Mouse (Mus musculus) forebrain, embryonic 14.5 days (tissue): ENCODE results near the gene Rab42. TPM values are rescaled to one million over a fixed set of nuclear protein-coding genes. Genes with fewer than 3 reads are reported as not detected.
"Not testable (repeated sequence)": the region's sequence is repeated elsewhere in the genome, so short reads cannot be mapped to it uniquely, and the experiment has no call there.

ENCODE experiments used
- ATAC-seq: fragments of 200-750 bp; cut with Nextera tagmentation; 2 replicates; pipeline ENCODE4 v1.8.0; 2017; ENCODE audit warnings: mild to moderate bottlenecking, moderate library complexity
- DNase-seq: peaks from one replicate; pipeline ENCODE4 v3.0.0-alpha.2; 2015; ENCODE audit warnings: low spot score
- H3K27ac ChIP-seq: fragments of 300-500 bp; sonication (generic); 2 replicates; pipeline ENCODE4 v1.5.1; 2014; ENCODE audit warnings: low read depth, mild to moderate bottlenecking, control low read depth, low read length, moderate library complexity
- H3K27me3 ChIP-seq: fragments of 300-500 bp; sonication (generic); replicated peaks from 2 replicates; pipeline ENCODE4 v1.6.1; 2014; ENCODE audit warnings: low read length, control low read depth, mixed read lengths; ENCODE audit not compliant: control insufficient read depth, insufficient read depth
- H3K36me3 ChIP-seq: fragments of 300-500 bp; sonication (generic); 2 replicates; pipeline ENCODE4 v1.6.1; 2014; ENCODE audit warnings: low read length, control low read depth; ENCODE audit not compliant: control insufficient read depth, insufficient read depth
- H3K4me1 ChIP-seq: fragments of 300-500 bp; sonication (generic); 2 replicates; pipeline ENCODE4 v1.6.1; 2014; ENCODE audit warnings: antibody characterized with exemption, low read length, control low read depth; ENCODE audit not compliant: control insufficient read depth, insufficient read depth
- H3K4me2 ChIP-seq: fragments of 300-500 bp; sonication (generic); 2 replicates; pipeline ENCODE4 v1.6.1; 2014; ENCODE audit warnings: mild to moderate bottlenecking, control low read depth, low read length
- H3K4me3 ChIP-seq: fragments of 300-500 bp; sonication (generic); 2 replicates; pipeline ENCODE4 v1.5.1; 2014; ENCODE audit warnings: low read depth, low read length, control low read depth
- H3K9ac ChIP-seq: fragments of 300-500 bp; sonication (generic); 2 replicates; pipeline ENCODE4 v1.6.1; 2014; ENCODE audit warnings: mild to moderate bottlenecking, low read length, control low read depth, moderate library complexity
- H3K9me3 ChIP-seq: fragments of 300-500 bp; sonication (generic); replicated peaks from 2 replicates; pipeline ENCODE4 v1.6.1; 2016; ENCODE audit warnings: low read length, control low read depth, mixed read lengths; ENCODE audit not compliant: control insufficient read depth
- whole genome bisulfite sequencing: fragments of 180-500 bp; shearing (Covaris S2); extraction: QIAGEN DNeasy Blood & Tissue Kit; methylation state at CpG from one replicate; pipeline ENCODE4 v1.1.7; 2014; 5-methylcytosine and 5-hydroxymethylcytosine counted together
- polyA plus RNA-seq: library from polyadenylated mRNA; unstranded; fragments of >200 nt; fragmentation: Nextera tagmentation; extraction: Ambion mirVana; gene quantifications from 2 replicates; pipeline ENCODE4 v1.2.1, GENCODE M21; 2014

The Rab42 gene
- polyA plus RNA-seq, 1 experiment from 2014 or later, result 0.79 TPM

DNA sequence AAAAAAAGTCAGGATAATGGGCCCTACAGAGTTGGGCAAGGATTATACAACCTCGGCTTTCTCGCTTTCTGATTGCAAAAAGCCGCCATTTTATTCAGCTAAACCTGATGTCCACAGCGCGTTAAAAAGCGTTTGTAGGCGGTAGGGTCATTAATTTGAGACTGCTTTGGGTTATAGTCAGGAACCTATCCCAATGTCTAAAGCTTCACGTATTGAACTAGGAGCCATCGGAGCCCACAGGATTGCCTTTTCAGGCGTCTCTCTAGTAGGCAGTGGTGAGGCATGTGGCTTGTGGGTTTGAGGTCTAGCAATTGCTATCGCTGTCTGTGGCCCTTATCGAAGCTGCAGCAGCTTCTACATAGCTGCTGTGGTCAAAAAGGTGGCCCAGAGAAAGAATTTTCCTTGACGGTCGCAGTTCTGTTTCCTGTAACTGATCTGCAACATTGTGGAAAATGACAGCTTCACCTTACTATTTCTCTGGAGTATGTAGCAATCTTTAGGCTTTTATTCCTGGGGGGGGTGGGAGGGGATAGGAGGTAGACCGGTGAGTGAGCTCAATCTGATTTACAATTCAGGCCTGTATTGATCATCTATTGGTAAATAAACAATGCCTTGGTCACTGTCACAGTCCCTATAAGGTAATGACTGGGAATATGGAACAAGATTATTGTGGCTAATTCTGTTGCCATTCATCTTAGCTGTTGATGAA, 6.1 kb upstream of the Rab42 start:
- Histone ChIP-seq H3K9ac (peak overlapping the region; percentile 97), H3K4me1 (peaks cover 7% of the 10 kb centered on the region), H3K36me3 (peaks cover 42% of the 10 kb centered on the region), H3K4me3 (peak overlapping the region; percentile 77), H3K27ac (peak overlapping the region; percentile 92), H3K9me3 (no peaks in the 10 kb centered on the region), H3K4me2 (peak overlapping the region; percentile 75), H3K27me3 (no peaks in the 10 kb centered on the region)
- ATAC-seq (no peak), DNase-seq (peak; percentile 45)
- WGBS, result 1% methylated on average over 15 of the region's 15 CpGs

DNA sequence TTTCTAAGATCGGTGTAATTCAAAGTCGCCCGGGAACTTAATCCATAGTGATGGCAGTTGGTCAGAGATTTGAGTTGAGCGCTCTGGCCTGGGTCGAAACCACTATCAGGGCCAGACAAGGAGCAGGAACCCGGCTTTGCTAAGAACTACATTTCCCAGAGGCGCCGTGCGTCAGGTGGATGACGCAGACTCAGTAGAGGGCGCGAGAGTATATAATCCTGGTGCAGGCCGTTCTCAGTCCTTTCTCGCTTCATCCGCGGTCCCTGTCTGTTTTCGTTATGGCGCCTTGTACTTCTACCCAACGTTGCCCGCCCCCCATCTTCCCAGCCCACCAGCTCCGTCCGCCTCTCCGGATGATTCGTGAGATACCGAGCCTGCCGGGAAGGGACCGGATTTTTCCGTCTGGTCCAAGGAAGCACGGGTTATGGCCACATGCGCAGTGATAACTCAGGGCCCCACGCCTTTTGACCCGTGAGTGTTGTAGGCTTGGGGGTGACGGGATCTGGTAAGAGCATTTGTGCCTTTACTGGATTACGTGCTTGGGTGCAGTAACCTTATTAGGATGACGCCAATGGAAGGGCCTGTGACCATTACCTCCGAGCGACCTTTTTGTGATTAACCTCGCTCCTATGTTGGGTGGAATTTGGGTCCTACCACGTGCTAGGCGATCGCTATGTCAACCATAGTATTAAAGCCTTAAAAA, 5.4 kb upstream of the Rab42 start:
- H3K4me2 ChIP-seq, result peak overlapping the region; percentile 75
- ATAC-seq (peak; percentile 95), DNase-seq (peak; percentile 97)
- H3K4me1 ChIP-seq, result peaks cover 7% of the 10 kb centered on the region
- peak overlapping the region; percentile 77 for H3K4me3 ChIP-seq
- no peaks in the 10 kb centered on the region for H3K9me3 ChIP-seq
- H3K27ac ChIP-seq, result peak overlapping the region; percentile 92
- H3K9ac ChIP-seq, result peak overlapping the region; percentile 97
- WGBS, result 1% methylated on average over 41 of the region's 41 CpGs
- H3K36me3 ChIP-seq, result peaks cover 35% of the 10 kb centered on the region
- no peaks in the 10 kb centered on the region for H3K27me3 ChIP-seq

DNA sequence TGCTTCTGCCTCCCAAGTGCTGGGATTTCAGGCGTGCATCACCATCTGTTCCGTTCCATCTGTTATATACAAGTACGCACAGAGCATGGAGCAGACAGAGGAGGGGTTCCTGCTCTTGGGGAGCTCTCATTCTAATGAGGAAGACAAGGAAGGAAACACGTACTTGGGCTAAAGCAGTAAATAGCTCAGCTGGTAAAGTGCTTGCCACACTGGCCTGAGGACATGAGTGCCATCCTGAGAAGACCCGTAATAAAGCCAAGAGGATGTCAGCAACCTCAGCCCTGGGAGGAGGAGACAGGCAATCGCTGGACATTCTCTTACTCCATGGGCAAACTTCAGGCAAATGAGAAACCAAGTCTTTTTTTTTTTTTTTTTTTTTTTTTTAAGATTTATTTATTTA, 2.8 kb upstream of the Rab42 start:
- WGBS, result 76% methylated on average over 6 of the region's 6 CpGs
- Histone ChIP-seq H3K27ac (no peak overlapping the region), H3K9ac (no peak overlapping the region), H3K4me2 (no peak overlapping the region), H3K9me3 (no peaks in the 10 kb centered on the region), H3K27me3 (no peaks in the 10 kb centered on the region), H3K36me3 (peaks cover 13% of the 10 kb centered on the region), H3K4me3 (no peak overlapping the region), H3K4me1 (peaks cover 7% of the 10 kb centered on the region)
- DNase-seq (no peak), ATAC-seq (no peak)

DNA sequence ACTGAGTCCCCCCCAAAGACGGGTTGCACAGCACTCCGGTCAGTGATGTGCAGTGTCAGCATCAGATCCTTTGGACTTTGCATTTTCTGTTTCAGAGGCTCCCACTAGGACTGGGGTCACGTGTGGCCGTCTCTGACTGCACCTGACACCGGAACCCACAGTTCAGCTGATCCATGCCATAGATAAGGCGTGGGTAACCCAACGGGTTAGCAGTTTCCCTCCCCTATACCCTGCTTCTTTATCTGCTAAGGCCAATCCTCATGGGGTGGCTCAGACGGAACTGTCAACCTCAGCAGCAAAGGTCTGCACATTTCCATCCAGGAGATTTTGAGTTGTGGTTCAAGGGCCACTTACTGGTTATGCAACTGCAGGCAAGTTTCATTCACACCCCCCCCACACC, 2.1 kb upstream of the Rab42 start:
- Histone ChIP-seq H3K27me3 (no peaks in the 10 kb centered on the region), H3K4me2 (no peak overlapping the region), H3K9ac (no peak overlapping the region), H3K36me3 (peaks cover 6% of the 10 kb centered on the region), H3K4me3 (no peak overlapping the region), H3K4me1 (peaks cover 6% of the 10 kb centered on the region), H3K9me3 (no peaks in the 10 kb centered on the region), H3K27ac (no peak overlapping the region)
- no peak for ATAC-seq
- DNase-seq, result no peak
- 88% methylated on average over 8 of the region's 8 CpGs for WGBS

DNA sequence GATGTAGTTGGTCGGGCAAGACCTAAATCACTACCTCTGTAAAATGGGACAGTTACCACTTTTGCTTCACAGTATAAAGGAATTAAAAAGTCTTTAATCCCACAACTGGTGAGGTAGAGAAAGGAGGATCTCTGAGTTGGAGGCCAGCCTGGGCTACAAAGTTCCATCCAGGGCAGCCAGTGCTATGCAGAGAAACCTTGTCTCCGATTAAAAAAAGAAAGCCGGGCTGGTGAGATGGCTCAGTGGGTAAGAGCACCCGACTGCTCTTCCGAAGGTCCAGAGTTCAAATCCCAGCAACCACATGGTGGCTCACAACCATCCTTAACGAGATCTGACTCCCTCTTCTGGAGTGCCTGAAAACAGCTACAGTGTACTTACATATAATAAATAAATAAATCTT, 299 bp upstream of the Rab42 start:
- H3K27ac ChIP-seq, H3K27me3 ChIP-seq, H3K36me3 ChIP-seq, ATAC-seq, H3K4me1 ChIP-seq, H3K9me3 ChIP-seq, DNase-seq: not testable (repeated sequence)
- H3K9ac ChIP-seq, result 0 out of 2 replicates have a peak overlapping the region, but pooled peaks have one; percentile 52
- peak overlapping the region; percentile 60 for H3K4me2 ChIP-seq
- 48% methylated on average over 6 of the region's 6 CpGs for WGBS
- H3K4me3 ChIP-seq, result peak overlapping the region; percentile 32

DNA sequence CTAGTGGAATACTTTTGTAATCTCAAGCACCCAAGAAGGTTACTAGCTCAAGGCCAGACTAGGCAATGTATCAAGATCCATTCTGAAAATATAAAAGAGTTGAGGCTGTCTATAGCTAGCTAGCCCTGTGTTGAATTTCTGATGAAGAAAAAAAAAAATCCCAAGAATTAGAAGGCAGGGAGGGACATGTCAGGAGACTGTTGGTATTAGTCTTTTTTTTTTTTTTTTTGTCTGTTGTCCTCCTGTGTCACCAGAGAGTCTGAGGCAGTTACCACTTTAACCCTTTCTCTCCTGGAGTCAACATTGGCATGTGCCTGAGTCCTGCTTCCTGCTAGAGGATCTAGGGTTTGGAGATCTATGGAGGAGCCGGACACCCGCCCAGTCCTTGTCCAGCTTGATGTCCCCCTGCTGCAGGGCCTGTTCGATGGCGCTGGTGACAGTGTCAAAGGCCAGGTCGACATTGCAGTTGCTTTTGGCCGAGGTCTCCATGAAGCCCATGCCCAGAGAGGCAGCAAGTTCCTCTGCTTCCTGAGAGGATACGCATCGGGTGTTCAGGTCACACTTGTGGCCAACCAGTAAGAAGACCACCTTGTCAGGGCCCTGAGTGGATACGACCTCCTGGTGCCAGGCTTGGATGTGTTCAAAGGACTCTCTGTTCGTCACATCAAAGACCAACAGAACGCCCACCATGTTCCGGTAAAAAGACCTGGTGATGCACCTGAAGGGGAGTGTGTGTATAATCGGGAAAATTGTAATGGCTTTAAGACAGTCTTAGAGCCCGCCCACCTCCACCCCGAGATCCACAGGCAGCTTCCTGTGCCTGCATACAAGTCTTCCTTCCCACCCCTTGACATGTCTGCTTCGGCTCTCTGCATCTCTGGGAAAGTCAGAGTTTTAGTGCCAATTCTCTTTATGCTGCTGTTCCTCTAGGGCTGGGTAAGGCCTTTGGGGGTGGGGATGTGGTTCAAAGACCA, 933 bp downstream of the Rab42 start:
- no peak for ATAC-seq
- Histone ChIP-seq H3K4me1 (no peaks in the 10 kb centered on the region), H3K4me2 (peak overlapping the region; percentile 60; the same call in 1 of the 2 replicates), H3K9ac (peak overlapping the region; percentile 52; the same call in 1 of the 2 replicates), H3K27me3 (no peaks in the 10 kb centered on the region), H3K36me3 (no peaks in the 10 kb centered on the region), H3K9me3 (no peaks in the 10 kb centered on the region), H3K27ac (no peak overlapping the region), H3K4me3 (peak overlapping the region; percentile 32; the same call in 1 of the 2 replicates)
- no peak for DNase-seq
- WGBS, result 63% methylated on average over 16 of the region's 16 CpGs

DNA sequence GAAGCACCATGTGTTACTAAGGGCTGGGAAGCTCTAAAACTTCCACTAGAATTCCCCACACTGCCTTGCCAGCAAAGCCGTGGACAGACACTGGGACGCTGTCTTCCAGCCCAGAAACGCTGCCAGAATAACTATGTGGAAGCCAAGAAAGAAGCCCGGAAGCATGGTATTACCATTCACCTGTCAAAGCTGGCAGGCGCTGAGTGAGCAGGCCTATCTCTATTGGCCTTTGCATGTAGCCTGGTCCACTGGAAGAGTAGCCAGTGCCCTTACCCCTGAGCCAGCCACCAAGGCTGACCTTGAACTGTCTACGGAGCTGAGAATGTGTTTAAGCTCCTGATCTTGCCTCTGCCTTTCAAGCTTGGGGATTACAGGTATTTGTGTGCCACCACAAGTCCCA, 1.7 kb downstream of the Rab42 start:
- H3K27ac ChIP-seq, result no peak overlapping the region

DNA sequence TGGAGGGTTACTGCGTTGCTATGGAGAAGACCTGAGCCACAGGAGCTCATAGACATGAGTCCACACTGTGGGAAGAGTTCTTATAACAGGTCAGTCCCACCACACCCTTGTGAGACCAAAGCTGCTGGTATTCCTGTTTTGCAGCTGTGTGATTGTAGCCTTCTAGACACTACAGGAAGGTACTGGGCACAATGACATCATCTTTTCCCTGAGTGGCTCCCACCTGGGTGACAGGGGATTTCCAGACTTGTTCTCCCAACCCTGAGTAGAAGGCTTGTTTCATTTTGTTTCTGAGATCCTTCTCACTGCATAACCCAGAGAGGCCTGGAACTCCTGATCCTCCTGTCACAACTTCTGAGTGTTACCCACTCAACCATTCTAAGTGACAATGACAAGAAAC, 3.3 kb downstream of the Rab42 start:
- DNase-seq, result no peak
- H3K9ac ChIP-seq, result no peak overlapping the region
- no peaks in the 10 kb centered on the region for H3K9me3 ChIP-seq
- H3K36me3 ChIP-seq, result no peaks in the 10 kb centered on the region
- H3K27me3 ChIP-seq, result no peaks in the 10 kb centered on the region
- ATAC-seq, result no peak
- 85% methylated on average over 1 of the region's 1 CpGs for WGBS
- no peak overlapping the region for H3K4me3 ChIP-seq
- no peak overlapping the region for H3K27ac ChIP-seq
- H3K4me2 ChIP-seq, result no peak overlapping the region
- no peaks in the 10 kb centered on the region for H3K4me1 ChIP-seq

More for the DNA sequence above, 1.7 kb downstream of the Rab42 start:
- ATAC-seq (no peak), DNase-seq (no peak)
- H3K4me1 ChIP-seq, result no peaks in the 10 kb centered on the region
- no peak overlapping the region for H3K4me3 ChIP-seq
- H3K9me3 ChIP-seq, result no peaks in the 10 kb centered on the region
- H3K9ac ChIP-seq, result no peak overlapping the region
- WGBS, result 87% methylated on average over 6 of the region's 6 CpGs
- H3K27me3 ChIP-seq, result no peaks in the 10 kb centered on the region
- H3K4me2 ChIP-seq, result no peak overlapping the region
- H3K36me3 ChIP-seq, result no peaks in the 10 kb centered on the region
